ENCODE assay signal across 13 mouse cellular contexts in genomic region chr1:23184728-23185127, GRCm38 (mm10).
DNase-seq lines count a peak whose midpoint lies in the region; ATAC-seq and TF ChIP-seq lines count a peak whose summit lies in the region.
"Had no signal": no experiment of that assay in that cellular context is flagged by ENCODE, and none has a peak within 500 bp of the region (broad histone marks: within the 10 kb centered on the region; RNA-seq: fewer than 3 reads in every experiment).

No protein-coding gene starts in this region.

- H3K9me3 ChIP-seq in lung, postnatal 0 days (ENCODE audit: low read length): no peaks in the 10 kb centered on the region
- H3K9me3 ChIP-seq: forebrain, embryonic 13.5 days had no signal

- TF ChIP-seq CTCF in gastrocnemius, adult 2 months (IDR thresholded peaks at IDR 0.05): no peak
- TF ChIP-seq CTCF in lung, postnatal 0 days (IDR thresholded peaks at IDR 0.05): no peak

- peak; percentile 90 for ATAC-seq in lung, postnatal 0 days
- no peak for ATAC-seq in monocyte, adult 5-6 weeks (replicated peaks; ENCODE audit: insufficient number of reproducible peaks, low FRiP score, low TSS enrichment, poor library complexity, severe bottlenecking)
- ATAC-seq: forebrain, embryonic 13.5 days; intestine, embryonic 16.5 days had no signal

- DNase-seq in gastrocnemius, adult 2 months: no peak
- DNase-seq in gastrocnemius, postnatal 36 days: no peak
- DNase-seq in gonadal fat pad, adult 2 months (ENCODE audit: low read depth): peak; percentile 9
- DNase-seq in heart, postnatal 4 days: peak; percentile 19
- peak; percentile 75 for DNase-seq in lung, postnatal 0 days (ENCODE audit: low spot score)
- DNase-seq in urinary bladder, postnatal 25 days (ENCODE audit: low spot score): no peak
- no peak for DNase-seq in c-Kit-positive CD71-positive TER-119-positive erythroid progenitor cells, embryonic 14.5 days (ENCODE audit: low spot score)
- DNase-seq: adrenal gland, adult 2 months; cerebellum, adult 18-20 months had no signal

- no peaks in the 10 kb centered on the region for H3K36me3 ChIP-seq in lung, postnatal 0 days (ENCODE audit: insufficient read depth, low read length)

- peak; percentile 91 for TF ChIP-seq EP300 in lung, postnatal 0 days (IDR thresholded peaks at IDR 0.05)

- no peaks in the 10 kb centered on the region for H3K27me3 ChIP-seq in lung, postnatal 0 days (replicated peaks; ENCODE audit: insufficient read depth, low read length)
- H3K27me3 ChIP-seq: forebrain, embryonic 13.5 days had no signal

- no peak overlapping the region for H3K4me2 ChIP-seq in lung, postnatal 0 days (replicated peaks; ENCODE audit: low read depth, low read length)
- H3K4me2 ChIP-seq: forebrain, embryonic 13.5 days had no signal

- 58% methylated on average over 9 of the region's 9 CpGs for WGBS in lung, postnatal 0 days

- 0 out of 2 replicates have a peak overlapping the region, but pooled peaks have one; percentile 5 for H3K4me3 ChIP-seq in gastrocnemius, adult 2 months
- H3K4me3 ChIP-seq in lung, postnatal 0 days (ENCODE audit: low read depth, low read length): no peak overlapping the region
- H3K4me3 ChIP-seq: forebrain, embryonic 13.5 days had no signal

- intact Hi-C loops in gastrocnemius, adult 2 months (cut with DNase I): loop anchor here (5.0 kb wide), 1 partner anchor 198 kb away; no protein-coding TSS in a partner anchor
- intact Hi-C loops in gastrocnemius, postnatal 36 days (cut with DNase I): no loop called here

- H3K4me1 ChIP-seq in lung, postnatal 0 days (ENCODE audit: insufficient read depth, low read depth, low read length): peaks cover 2% of the 10 kb centered on the region; the same call in 1 of the 2 replicates
- H3K4me1 ChIP-seq: forebrain, embryonic 13.5 days had no signal

- no peak overlapping the region for H3K9ac ChIP-seq in lung, postnatal 0 days (replicated peaks; ENCODE audit: low read depth)
- H3K9ac ChIP-seq: forebrain, embryonic 13.5 days had no signal

- H3K27ac ChIP-seq in gastrocnemius, adult 2 months: peak overlapping the region; percentile 48
- peak overlapping the region; percentile 20; the same call in 1 of the 2 replicates for H3K27ac ChIP-seq in lung, postnatal 0 days (ENCODE audit: low read length)
- H3K27ac ChIP-seq: forebrain, embryonic 13.5 days; macrophage had no signal

Comparison
In these comparisons a context has a peak if more than half of its experiments do, and no peak if none do; other contexts are left out.
1. DNase-seq: peak in gonadal fat pad, adult 2 months (single experiment), heart, postnatal 4 days (single experiment) and lung, postnatal 0 days (single experiment); none in gastrocnemius, adult 2 months (single experiment), gastrocnemius, postnatal 36 days (0 of 2), urinary bladder, postnatal 25 days (single experiment) and c-Kit-positive CD71-positive TER-119-positive erythroid progenitor cells, embryonic 14.5 days (single experiment).